In the genomic region with DNA sequence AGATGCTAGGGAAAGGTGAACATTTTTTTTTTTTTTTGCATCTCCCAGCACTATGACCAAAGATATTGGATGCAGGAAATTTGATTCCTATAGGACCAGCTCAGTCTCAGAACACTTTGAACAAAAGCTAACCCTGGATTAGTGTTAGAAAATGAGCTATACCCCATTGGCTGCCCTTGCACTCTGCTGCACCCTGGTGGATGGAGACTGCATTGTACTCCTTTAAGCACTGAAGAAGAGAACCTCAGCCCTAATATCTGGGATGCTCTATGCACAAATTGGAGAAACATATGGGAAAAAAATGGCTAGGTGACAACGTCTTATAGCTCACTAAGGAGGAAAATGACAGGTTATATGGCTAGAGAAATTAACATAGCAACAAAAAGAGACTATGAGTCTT, we compare ENCODE assay signal across 9 mouse cellular contexts.
DNase-seq lines count a peak whose midpoint lies in the region; ATAC-seq and TF ChIP-seq lines count a peak whose summit lies in the region.
"Had no signal": no experiment of that assay in that cellular context is flagged by ENCODE, and none has a peak within 500 bp of the region (broad histone marks: within the 10 kb centered on the region; RNA-seq: fewer than 3 reads in every experiment).

No protein-coding gene starts in this region.

- no peak overlapping the region for H3K4me3 ChIP-seq in intestine, postnatal 0 days (ENCODE audit: low read depth, low read length)
- H3K4me3 ChIP-seq in intestine, embryonic 16.5 days (ENCODE audit: low read length): no peak overlapping the region
- H3K4me3 ChIP-seq in E14TG2a.4 (replicated peaks; ENCODE audit: low read length): no peak overlapping the region
- H3K4me3 ChIP-seq: embryonic facial prominence, embryonic 12.5 days; limb, embryonic 15.5 days had no signal

- DNase-seq in ZHBTc4 (ENCODE audit: low read depth, low spot score): peak; percentile 41
- peak; percentile 42 for DNase-seq in kidney, postnatal 10 days
- no peak for DNase-seq in T-cell, adult 2 months (ENCODE audit: low spot score)
- DNase-seq in spleen, postnatal 14 days (ENCODE audit: low spot score in 2 of 2): no peak

- peak; percentile 68 for TF ChIP-seq CTCF in intestine, postnatal 0 days (IDR thresholded peaks at IDR 0.05; ENCODE audit: low read depth)
- peak; percentile 79 for TF ChIP-seq CTCF in E14TG2a.4 (conservative IDR thresholded peaks at IDR 0.05; ENCODE audit: low read length)

- no peaks in the 10 kb centered on the region for H3K36me3 ChIP-seq in intestine, postnatal 0 days (ENCODE audit: control insufficient read depth, insufficient read depth)
- no peaks in the 10 kb centered on the region for H3K36me3 ChIP-seq in intestine, embryonic 16.5 days (ENCODE audit: control insufficient read depth, insufficient read depth, low read length)
- no peaks in the 10 kb centered on the region for H3K36me3 ChIP-seq in E14TG2a.4 (ENCODE audit: insufficient read depth, low read length)
- H3K36me3 ChIP-seq: embryonic facial prominence, embryonic 12.5 days; limb, embryonic 15.5 days had no signal

- H3K9me3 ChIP-seq in intestine, postnatal 0 days (ENCODE audit: control insufficient read depth): no peaks in the 10 kb centered on the region
- no peaks in the 10 kb centered on the region for H3K9me3 ChIP-seq in intestine, embryonic 16.5 days (ENCODE audit: control insufficient read depth, low read length)
- H3K9me3 ChIP-seq in E14TG2a.4 (ENCODE audit: low read length): no peaks in the 10 kb centered on the region
- H3K9me3 ChIP-seq: embryonic facial prominence, embryonic 12.5 days; limb, embryonic 15.5 days had no signal

- H3K4me1 ChIP-seq in intestine, postnatal 0 days (replicated peaks; ENCODE audit: control insufficient read depth, insufficient read depth, low read length): no peaks in the 10 kb centered on the region
- no peaks in the 10 kb centered on the region for H3K4me1 ChIP-seq in intestine, embryonic 16.5 days (ENCODE audit: control insufficient read depth, insufficient read depth, low read length)
- H3K4me1 ChIP-seq in E14TG2a.4 (replicated peaks; ENCODE audit: low read depth, low read length): no peaks in the 10 kb centered on the region
- H3K4me1 ChIP-seq: embryonic facial prominence, embryonic 12.5 days; limb, embryonic 15.5 days had no signal

- H3K4me2 ChIP-seq in intestine, postnatal 0 days (replicated peaks; ENCODE audit: low read depth): no peak overlapping the region
- no peak overlapping the region for H3K4me2 ChIP-seq in intestine, embryonic 16.5 days (ENCODE audit: low read depth, low read length)
- H3K4me2 ChIP-seq: embryonic facial prominence, embryonic 12.5 days; limb, embryonic 15.5 days had no signal

- no peaks in the 10 kb centered on the region for H3K27me3 ChIP-seq in intestine, postnatal 0 days (replicated peaks; ENCODE audit: control insufficient read depth, insufficient read depth, low read length)
- H3K27me3 ChIP-seq in intestine, embryonic 16.5 days (replicated peaks; ENCODE audit: control insufficient read depth, insufficient read depth, low read length): no peaks in the 10 kb centered on the region
- no peaks in the 10 kb centered on the region for H3K27me3 ChIP-seq in E14TG2a.4 (ENCODE audit: insufficient read depth, low read length)
- H3K27me3 ChIP-seq: embryonic facial prominence, embryonic 12.5 days; limb, embryonic 15.5 days had no signal

- no peak overlapping the region for H3K27ac ChIP-seq in intestine, postnatal 0 days (ENCODE audit: low read depth, low read length)
- no peak overlapping the region for H3K27ac ChIP-seq in intestine, embryonic 16.5 days (ENCODE audit: low read length)
- H3K27ac ChIP-seq: embryonic facial prominence, embryonic 12.5 days; limb, embryonic 15.5 days had no signal

- no peak overlapping the region for H3K9ac ChIP-seq in intestine, postnatal 0 days (ENCODE audit: low read depth, low read length)
- no peak overlapping the region for H3K9ac ChIP-seq in intestine, embryonic 16.5 days (ENCODE audit: low read depth, low read length)
- H3K9ac ChIP-seq: embryonic facial prominence, embryonic 12.5 days; limb, embryonic 15.5 days had no signal

- ATAC-seq in intestine, postnatal 0 days: no peak
- ATAC-seq in intestine, embryonic 16.5 days: no peak

- WGBS in intestine, postnatal 0 days: 26% methylated on average over 1 of the region's 1 CpGs
- WGBS in intestine, embryonic 16.5 days: 24% methylated on average over 1 of the region's 1 CpGs

Comparison
In these comparisons a context has a peak if more than half of its experiments do, and no peak if none do; other contexts are left out.
1. DNase-seq: peak in ZHBTc4 (single experiment) and kidney, postnatal 10 days (single experiment); none in T-cell, adult 2 months (single experiment) and spleen, postnatal 14 days (0 of 2).